Mouse (Mus musculus): ENCODE results near the gene Dleu7.
A peak's percentile ranks its signal among the peaks of the same experiment; 100 is the strongest.

Dleu7 gene

DNA sequence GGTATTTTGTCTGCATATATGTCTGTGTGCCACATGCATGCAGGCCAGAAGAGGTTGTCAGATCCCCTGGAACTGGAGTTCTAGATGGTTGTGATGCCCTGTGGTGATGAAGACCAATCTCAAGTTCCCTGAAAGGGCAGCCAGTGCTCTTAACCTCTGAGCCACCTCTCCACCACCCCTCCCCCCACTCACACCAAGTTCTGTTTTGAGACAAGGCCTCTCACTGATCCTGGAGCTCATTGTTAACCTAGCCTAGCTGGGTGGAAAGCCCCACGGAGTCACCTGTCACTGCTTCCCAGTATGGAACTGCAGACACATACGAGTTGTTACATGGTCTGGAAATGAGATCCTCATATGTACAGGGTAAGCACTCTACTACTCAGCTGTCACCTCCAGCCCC is 9.9 kb downstream of the Dleu7 start:
- DNase-seq: no peak

DNA sequence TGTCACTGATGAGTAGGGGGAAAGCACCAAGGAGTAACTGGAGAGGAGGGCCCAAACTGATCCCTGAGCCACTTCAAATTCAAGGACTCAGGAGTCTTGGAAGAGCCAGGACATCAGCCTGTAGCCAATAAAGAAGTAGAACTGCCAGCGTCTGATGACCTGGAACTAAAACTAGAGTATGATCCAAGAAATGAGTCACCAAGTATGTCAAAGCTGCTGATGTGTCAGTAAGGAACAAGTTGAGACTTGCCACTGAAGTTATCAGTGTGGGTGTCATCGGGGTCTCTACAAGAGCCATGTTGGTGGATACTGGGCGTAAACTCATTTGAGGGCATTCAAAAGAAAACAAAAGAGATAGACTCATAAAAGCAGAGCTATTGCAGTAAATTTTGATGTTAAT is 19.2 kb downstream of the Dleu7 start:
- DNase-seq: no peak

GRCm38 (mm10) chr14:62270698-62271396 is 22.0 kb downstream of the Dleu7 start:
- no peak for DNase-seq

DNA sequence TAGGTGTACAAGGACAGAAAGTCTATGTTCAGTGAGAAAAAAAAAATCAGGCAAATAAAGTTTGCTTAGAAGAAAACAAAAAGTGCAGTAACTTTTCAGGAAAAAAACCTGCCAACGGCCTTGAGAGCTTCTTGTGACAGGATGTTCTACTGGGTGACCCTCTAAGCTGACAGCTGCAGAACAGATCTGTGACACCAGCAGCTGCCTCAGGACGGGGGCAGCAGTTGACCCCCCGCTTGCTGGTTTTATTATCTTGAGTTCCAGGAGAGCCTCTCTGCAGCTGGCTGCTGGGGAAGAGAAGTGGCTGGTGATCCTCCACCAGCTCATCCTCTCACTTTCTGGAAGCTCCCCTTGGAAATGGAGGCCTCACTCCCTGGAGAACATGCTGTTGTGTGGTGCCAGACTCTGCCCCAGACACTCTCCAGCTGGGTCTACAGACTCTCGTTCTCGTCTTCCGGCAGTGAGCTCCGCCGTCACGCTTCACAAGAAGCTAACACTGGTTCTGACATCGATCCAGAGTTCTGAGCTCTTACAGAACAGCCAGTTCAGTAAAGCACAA is 33.8 kb downstream of the Dleu7 start:
- DNase-seq: no peak

DNA sequence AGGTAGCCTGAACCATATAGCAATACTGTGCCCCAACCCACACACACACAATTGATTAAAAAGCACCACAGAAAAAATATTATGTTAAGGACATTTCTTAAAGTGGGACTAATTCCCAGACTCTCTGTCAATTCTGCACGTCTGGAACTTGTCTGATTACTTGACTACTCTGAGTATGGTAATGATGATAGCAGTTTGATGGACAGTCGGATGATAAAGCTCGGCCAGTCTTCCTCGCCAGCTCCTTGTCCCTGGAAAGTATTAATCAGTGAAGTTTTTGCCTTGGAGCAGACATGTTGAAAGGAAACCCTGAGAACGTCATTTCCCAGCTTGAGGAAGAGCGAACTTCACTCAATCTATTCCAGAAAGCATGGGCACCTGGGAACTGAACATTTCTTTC is 34.7 kb downstream of the Dleu7 start:
- DNase-seq: no peak

GRCm38 (mm10) chr14:62256066-62256465 is 36.8 kb downstream of the Dleu7 start:
- no peak for DNase-seq

DNA sequence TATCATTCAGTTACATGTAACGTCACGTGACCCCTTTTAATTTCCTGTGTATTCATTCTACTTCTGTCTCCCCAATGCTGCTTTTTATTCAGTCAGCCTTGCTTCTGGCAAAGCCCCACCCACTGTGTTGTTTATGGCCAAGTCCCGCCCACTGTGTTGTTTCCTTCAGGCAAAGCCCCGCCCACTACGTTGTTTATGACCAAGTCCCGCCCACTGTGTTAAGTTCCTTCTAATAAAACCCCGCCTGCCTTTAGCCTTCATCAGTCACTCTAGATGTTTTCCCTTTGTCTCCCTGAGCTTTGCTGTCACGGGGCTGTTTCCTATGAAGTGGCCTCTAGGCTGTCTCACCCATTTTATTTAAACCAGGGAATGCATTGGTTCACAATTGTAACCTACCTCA is 38.5 kb downstream of the Dleu7 start:
- DNase-seq: no peak

GRCm38 (mm10) chr14:62251999-62252398 is 40.8 kb downstream of the Dleu7 start:
- DNase-seq: peak; percentile 49

DNA sequence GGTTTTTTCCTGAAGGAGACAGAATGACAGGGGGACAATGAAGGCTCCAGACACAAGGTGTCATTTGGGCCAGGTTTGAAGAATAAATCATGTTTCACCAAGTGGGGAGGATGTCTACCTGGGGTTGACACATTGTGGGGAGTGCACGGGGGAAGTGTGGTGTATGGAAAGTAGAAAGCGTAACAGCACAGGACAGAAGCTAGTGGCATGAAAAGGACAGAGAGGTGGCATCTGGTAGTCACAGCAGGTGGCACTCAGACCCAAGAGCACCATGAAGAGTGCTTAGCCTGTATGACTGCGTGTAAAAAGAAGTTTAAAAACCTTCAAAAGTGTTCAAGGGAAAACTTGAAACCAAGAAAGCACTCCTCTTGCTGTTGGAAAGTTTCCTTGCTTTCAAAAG is 42.8 kb downstream of the Dleu7 start:
- no peak for DNase-seq

GRCm38 (mm10) chr14:62249251-62249650 is 43.6 kb downstream of the Dleu7 start:
- DNase-seq: no peak

- no peak for DNase-seq
Measured at GRCm38 (mm10) chr14:62248796-62249195, 44.1 kb downstream of the Dleu7 start.

GRCm38 (mm10) chr14:62248345-62248744 is 44.5 kb downstream of the Dleu7 start:
- DNase-seq: no peak

- DNase-seq: no peak
Measured at GRCm38 (mm10) chr14:62245557-62245956, 47.3 kb downstream of the Dleu7 start.

DNA sequence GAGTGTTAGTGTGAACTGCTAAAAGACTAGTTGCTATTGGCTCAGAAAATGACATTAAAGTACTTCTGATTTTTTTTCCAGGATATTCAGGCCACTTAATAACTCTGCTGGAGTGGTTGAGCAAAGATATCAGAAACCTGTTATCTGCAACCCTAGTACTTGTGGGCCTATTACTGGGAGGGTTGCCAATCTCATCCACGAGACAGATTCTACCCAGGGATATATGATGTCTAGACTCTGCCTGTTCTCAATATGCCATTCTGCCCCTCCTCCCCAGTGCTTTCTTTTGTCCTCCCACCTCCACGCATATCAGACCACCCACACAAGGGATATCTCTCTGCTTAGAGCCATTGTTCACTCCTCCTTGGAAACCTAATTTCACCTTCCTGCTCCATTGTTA is 49.3 kb downstream of the Dleu7 start:
- no peak for DNase-seq

GRCm38 (mm10) chr14:62235969-62236368 is 56.9 kb downstream of the Dleu7 start:
- no peak for DNase-seq

GRCm38 (mm10) chr14:62235214-62235613 is 57.6 kb downstream of the Dleu7 start:
- DNase-seq: no peak

- DNase-seq: no peak
Measured at GRCm38 (mm10) chr14:62230968-62231367, 61.9 kb downstream of the Dleu7 start.

DNA sequence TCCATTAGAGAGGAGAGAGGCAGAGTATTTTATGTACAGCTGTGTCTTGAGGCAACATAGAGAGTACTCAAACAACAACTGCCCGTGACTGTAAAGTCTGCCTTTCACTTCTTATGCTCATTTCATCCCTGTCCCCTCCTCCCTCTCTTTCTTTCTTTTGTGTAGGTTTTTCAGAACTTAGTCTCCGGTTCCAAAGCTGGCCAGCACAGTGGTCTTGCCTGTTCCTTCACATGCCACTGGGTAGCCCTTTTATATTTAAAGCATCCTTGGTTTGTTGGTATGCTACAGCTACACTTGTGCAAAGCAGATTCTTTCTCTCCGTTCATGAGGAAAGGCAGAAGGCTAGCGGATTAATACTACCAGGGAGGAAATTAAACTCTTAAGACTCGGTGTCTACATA is 65.7 kb downstream of the Dleu7 start:
- DNase-seq: no peak

DNA sequence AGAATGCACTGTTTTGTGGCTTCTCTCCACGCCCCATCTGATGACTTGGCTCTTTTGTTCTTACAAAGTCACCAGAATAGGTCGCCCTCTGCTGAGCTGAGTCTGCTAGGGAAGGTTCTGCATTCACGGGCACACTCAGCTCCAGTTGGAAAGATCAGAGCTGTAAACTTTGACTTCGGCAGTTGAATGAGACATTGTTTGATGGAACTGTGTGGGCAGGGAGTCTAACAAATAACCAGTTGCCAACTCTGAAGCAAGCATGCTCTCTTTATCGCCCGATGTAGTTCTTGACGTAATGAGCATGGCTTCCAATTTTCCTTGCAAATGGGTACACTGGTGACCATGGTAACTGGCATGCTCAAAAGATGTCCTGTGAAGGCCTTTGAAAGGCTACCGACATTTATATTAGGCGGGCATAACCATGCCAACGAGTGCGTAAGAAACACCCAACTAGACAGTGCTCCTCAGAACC is 66.2 kb downstream of the Dleu7 start:
- peak; percentile 24 for DNase-seq

Data from right cerebral cortex, postnatal 4 days (tissue).